Mouse (Mus musculus): ENCODE measurements around the gene Vars. TPM values are rescaled to one million over a fixed set of nuclear protein-coding genes. Genes with fewer than 3 reads are reported as not detected.

The Vars gene
- polyA plus RNA-seq, 1 experiment from 2014 or later: 114 TPM

DNA sequence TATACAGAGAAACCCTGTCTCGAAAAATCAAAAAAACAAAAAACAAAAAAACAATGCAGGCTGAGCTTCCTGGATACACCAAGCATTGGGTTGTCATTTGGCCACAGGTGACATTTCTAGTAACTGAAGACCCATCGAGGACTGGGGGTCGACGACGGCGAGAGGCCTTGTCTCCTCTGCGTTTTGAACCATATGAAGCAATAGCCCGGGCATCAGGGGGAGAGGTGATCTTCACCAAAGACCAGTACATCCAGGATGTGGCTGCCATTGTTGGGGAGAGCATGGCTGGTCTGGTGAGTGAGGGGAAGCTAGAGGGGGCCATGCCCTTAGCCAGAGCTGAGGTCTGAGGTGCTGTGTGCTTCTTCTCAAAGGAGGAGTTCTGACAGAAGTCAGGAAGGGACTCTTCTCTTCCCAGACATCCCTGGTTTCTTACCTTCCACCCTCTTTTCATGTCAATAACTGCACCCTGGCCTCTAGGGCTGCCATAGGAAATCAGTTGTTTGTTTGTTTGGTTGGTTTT lies 21.8 kb downstream of the Vars start:
- no peak for DNase-seq (ENCODE audit: low spot score)
- no peak for ATAC-seq (ENCODE audit: insufficient read depth, low FRiP score, low TSS enrichment)
- Histone ChIP-seq H3K4me2 (ENCODE audit: low read depth) (no peak overlapping the region), H3K9me3 (ENCODE audit: control insufficient read depth, low read length) (no peaks in the 10 kb centered on the region), H3K4me1 (ENCODE audit: control insufficient read depth, insufficient read depth, low read length) (no peaks in the 10 kb centered on the region), H3K27ac (ENCODE audit: low read depth, low read length) (no peak overlapping the region), H3K36me3 (ENCODE audit: control insufficient read depth, insufficient read depth, low read length) (no peaks in the 10 kb centered on the region), H3K4me3 (ENCODE audit: low read depth, low read length) (no peak overlapping the region), H3K27me3 (ENCODE audit: control insufficient read depth, insufficient read depth, low read length) (no peaks in the 10 kb centered on the region), H3K9ac (ENCODE audit: low read length) (no peak overlapping the region)
- WGBS: 94% methylated on average over 8 of the region's 8 CpGs

DNA sequence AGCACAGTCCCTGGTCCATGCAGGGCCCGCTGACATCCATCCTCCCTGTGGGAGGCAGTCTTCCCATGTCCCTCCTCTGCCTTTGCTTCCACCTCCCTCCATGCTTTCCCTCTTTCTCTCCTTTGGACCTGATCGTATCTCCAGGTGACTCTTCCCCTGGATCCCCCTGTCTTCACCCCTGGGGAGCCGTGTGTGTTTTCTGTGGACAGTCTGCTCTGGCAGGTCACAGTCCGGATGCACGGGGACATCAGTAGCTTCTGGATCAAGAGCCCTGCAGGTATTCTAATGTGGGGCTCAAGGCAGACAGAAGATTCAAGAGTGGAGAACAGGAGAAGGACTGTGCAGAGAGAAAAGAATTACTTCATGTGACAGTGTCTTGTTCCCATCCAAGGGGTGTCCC lies 22.4 kb downstream of the Vars start:
- 84% methylated on average over 5 of the region's 5 CpGs for WGBS
- no peak for ATAC-seq (ENCODE audit: insufficient read depth, low FRiP score, low TSS enrichment)
- 0 out of 2 replicates have a peak, but pooled peaks cover 2% of the 10 kb centered on the region for H3K4me1 ChIP-seq (ENCODE audit: control insufficient read depth, insufficient read depth, low read length)
- H3K27me3 ChIP-seq (ENCODE audit: control insufficient read depth, insufficient read depth, low read length): no peaks in the 10 kb centered on the region
- H3K27ac ChIP-seq (ENCODE audit: low read depth, low read length): no peak overlapping the region
- H3K4me2 ChIP-seq (ENCODE audit: low read depth): no peak overlapping the region
- no peak overlapping the region for H3K4me3 ChIP-seq (ENCODE audit: low read depth, low read length)
- no peaks in the 10 kb centered on the region for H3K9me3 ChIP-seq (ENCODE audit: control insufficient read depth, low read length)
- H3K36me3 ChIP-seq (ENCODE audit: control insufficient read depth, insufficient read depth, low read length): no peaks in the 10 kb centered on the region
- no peak for DNase-seq (ENCODE audit: low spot score)
- H3K9ac ChIP-seq (ENCODE audit: low read length): no peak overlapping the region

DNA sequence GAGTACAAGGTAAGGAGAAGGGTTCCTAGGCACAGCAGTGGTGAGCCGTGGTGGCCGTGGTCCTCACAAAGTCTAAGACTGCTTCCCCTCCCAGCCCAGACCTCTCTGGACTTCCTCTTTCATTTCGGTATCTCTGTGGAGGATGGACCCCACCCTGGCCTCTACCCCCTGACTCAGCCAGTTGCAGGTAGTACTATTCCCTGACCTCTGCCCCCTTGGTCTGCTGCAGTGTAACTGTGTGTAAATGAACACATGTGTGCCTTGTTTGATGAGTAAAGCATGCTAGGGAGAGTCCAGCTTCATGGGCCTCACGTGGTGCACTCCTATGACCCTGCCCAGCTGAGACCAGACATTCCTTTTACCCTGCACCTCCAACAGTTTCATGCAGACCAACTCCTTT lies 23.0 kb downstream of the Vars start:
- Histone ChIP-seq H3K27ac (ENCODE audit: low read depth, low read length) (no peak overlapping the region), H3K4me3 (ENCODE audit: low read depth, low read length) (no peak overlapping the region)
- 88% methylated on average over 4 of the region's 4 CpGs for WGBS

DNA sequence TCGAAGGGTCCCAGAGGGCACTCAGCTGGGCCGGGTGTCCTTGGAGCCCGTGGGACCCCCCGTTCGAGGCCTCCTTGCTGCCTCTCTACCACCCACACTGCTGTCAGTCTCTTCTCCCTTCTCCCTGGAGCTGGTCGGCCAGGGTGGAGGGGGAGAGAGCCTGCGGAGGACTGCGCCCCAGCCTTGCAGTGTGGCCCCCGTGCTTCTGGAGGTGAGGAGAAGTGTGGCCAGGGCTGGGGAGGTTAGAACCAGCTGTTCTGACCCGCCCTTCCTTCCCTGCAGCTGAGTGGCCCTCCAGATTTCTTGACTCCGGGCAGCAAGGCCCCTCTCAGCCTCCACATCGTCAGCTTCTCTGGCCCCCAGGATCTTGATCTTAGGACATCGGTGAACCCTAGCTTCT lies 23.5 kb downstream of the Vars start:
- Histone ChIP-seq H3K4me1 (ENCODE audit: control insufficient read depth, insufficient read depth, low read length) (0 out of 2 replicates have a peak, but pooled peaks cover 2% of the 10 kb centered on the region), H3K27me3 (ENCODE audit: control insufficient read depth, insufficient read depth, low read length) (no peaks in the 10 kb centered on the region), H3K4me3 (ENCODE audit: low read depth, low read length) (no peak overlapping the region), H3K27ac (ENCODE audit: low read depth, low read length) (no peak overlapping the region), H3K36me3 (ENCODE audit: control insufficient read depth, insufficient read depth, low read length) (no peaks in the 10 kb centered on the region), H3K4me2 (ENCODE audit: low read depth) (no peak overlapping the region), H3K9ac (ENCODE audit: low read length) (no peak overlapping the region), H3K9me3 (ENCODE audit: control insufficient read depth, low read length) (no peaks in the 10 kb centered on the region)
- WGBS: 84% methylated on average over 13 of the region's 13 CpGs
- no peak for ATAC-seq (ENCODE audit: insufficient read depth, low FRiP score, low TSS enrichment)
- DNase-seq (ENCODE audit: low spot score): no peak

More for the DNA sequence above, 23.0 kb downstream of the Vars start:
- ATAC-seq (ENCODE audit: insufficient read depth, low FRiP score, low TSS enrichment): no peak
- Histone ChIP-seq H3K9ac (ENCODE audit: low read length) (no peak overlapping the region; the same call in 1 of the 2 replicates), H3K9me3 (ENCODE audit: control insufficient read depth, low read length) (no peaks in the 10 kb centered on the region), H3K4me1 (ENCODE audit: control insufficient read depth, insufficient read depth, low read length) (0 out of 2 replicates have a peak, but pooled peaks cover 2% of the 10 kb centered on the region), H3K4me2 (ENCODE audit: low read depth) (no peak overlapping the region), H3K27me3 (ENCODE audit: control insufficient read depth, insufficient read depth, low read length) (no peaks in the 10 kb centered on the region), H3K36me3 (ENCODE audit: control insufficient read depth, insufficient read depth, low read length) (no peaks in the 10 kb centered on the region)
- no peak for DNase-seq (ENCODE audit: low spot score)

DNA sequence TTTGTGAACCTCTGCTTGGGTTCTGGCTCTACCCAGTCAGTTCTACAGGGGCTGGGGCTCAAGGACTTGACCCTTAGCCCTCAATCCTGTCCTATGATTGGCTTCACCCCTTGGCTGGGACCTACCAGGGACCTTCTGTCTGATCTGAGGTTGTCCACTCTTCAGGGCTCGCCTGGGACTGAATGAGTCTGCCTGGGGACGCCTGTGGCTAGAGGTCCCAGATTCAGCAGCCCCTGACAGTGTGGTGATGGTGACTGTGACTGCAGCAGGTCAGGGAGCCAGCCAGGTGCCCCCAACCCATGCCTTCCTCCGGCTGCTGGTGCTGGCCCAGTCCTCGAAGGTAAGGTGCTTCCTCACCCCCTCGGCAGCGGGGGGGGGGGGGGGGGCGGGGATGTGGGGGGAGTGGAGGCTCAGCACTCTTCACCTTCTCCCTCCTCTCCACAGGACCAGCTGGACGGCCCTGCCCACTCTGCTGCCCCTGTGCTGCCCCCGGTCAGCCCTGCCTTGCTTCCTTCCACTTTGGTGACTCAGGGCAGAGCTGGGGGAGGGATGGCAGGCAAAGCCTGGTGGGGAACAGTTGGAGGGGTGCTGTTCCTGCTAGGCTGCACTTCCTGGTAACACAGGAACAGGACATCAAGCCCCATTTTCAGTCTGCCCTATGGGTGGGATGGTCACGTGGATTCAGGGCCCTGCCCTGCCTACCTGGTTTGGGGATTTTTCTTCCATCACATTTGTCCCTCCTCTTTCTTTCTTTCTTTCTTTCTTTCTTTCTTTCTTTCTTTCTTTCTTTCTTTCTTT lies 24.1 kb downstream of the Vars start:
- H3K9me3 ChIP-seq (ENCODE audit: control insufficient read depth, low read length): no peaks in the 10 kb centered on the region
- ATAC-seq (ENCODE audit: insufficient read depth, low FRiP score, low TSS enrichment) (no peak), DNase-seq (ENCODE audit: low spot score) (no peak)
- peaks cover 2% of the 10 kb centered on the region; the same call in 1 of the 2 replicates for H3K4me1 ChIP-seq (ENCODE audit: control insufficient read depth, insufficient read depth, low read length)
- no peaks in the 10 kb centered on the region for H3K27me3 ChIP-seq (ENCODE audit: control insufficient read depth, insufficient read depth, low read length)
- no peak overlapping the region for H3K27ac ChIP-seq (ENCODE audit: low read depth, low read length)
- no peak overlapping the region for H3K4me3 ChIP-seq (ENCODE audit: low read depth, low read length)
- no peak overlapping the region for H3K4me2 ChIP-seq (ENCODE audit: low read depth)
- H3K9ac ChIP-seq (ENCODE audit: low read length): no peak overlapping the region
- 66% methylated on average over 6 of the region's 10 CpGs for WGBS
- no peaks in the 10 kb centered on the region for H3K36me3 ChIP-seq (ENCODE audit: control insufficient read depth, insufficient read depth, low read length)

DNA sequence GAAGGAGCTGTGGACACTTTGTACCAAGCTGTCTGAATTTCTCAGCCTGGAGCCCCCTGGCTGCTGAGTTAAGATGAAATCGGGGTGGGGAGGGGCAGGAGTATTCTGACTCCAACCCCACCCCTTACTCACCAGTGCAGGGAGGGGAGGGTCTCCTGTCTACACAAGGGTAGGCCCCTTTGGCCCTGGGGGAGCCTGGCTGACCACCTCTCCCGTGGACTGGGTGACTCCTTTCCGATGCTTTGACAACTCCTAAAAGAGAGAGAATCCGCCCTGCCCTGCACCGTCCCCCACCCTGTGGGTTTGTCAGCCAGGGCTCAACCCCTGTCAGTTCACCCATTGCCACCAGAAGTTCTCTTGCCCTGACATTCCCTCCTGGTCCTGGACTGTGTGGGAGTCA lies 25.4 kb downstream of the Vars start:
- Histone ChIP-seq H3K4me3 (ENCODE audit: low read depth, low read length) (no peak overlapping the region), H3K27me3 (ENCODE audit: control insufficient read depth, insufficient read depth, low read length) (no peaks in the 10 kb centered on the region), H3K4me1 (ENCODE audit: control insufficient read depth, insufficient read depth, low read length) (peaks cover 2% of the 10 kb centered on the region; the same call in 1 of the 2 replicates), H3K36me3 (ENCODE audit: control insufficient read depth, insufficient read depth, low read length) (no peaks in the 10 kb centered on the region), H3K4me2 (ENCODE audit: low read depth) (no peak overlapping the region), H3K9me3 (ENCODE audit: control insufficient read depth, low read length) (no peaks in the 10 kb centered on the region), H3K9ac (ENCODE audit: low read length) (no peak overlapping the region), H3K27ac (ENCODE audit: low read depth, low read length) (no peak overlapping the region)
- 87% methylated on average over 5 of the region's 5 CpGs for whole genome bisulfite sequencing
- ATAC-seq (ENCODE audit: insufficient read depth, low FRiP score, low TSS enrichment) (no peak), DNase-seq (ENCODE audit: low spot score) (no peak)

DNA sequence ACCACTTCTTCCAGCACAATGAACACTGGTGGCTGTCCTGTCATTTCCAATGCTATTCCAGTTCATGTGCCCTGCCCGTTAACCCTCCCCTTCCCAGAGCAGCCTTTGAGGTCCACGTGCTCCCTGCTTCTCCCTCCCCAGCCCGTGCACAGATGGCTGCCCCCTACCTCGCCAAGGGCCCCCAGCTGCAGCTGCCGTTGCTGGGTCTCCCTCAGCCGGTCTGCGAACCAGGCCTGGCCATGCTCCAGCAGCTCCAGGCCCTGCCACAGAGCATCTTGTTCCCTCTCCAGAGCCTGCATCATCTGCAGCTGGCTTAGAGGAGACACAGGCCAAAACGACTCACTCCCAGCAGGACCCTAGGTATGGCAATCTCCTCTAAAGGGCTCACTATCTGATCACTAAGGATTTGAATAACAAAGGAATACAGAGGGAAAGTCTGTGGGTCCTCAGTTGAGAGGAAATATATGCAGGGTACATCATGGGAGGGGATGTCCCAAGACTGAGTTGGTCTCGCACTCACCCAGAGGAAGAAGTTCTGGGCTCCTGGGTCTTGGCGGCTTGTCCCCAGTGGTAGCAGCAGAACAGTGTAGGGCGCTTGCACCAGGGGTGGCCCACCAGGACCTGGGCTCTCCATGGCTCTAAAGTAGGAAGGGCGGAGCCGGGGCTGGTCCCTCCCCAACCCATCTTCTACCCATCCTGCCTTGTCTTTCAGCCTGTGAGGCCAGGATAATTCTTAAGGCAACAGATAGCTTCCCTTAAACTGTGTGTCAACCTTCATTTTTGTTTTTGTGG lies 26.7 kb downstream of the Vars start, which contains the start of gene Sapcd1:
TSS of gene Sapcd1 (minus strand) at position 740 of the 792 bp plus-strand sequence.
- H3K4me1 ChIP-seq (ENCODE audit: control insufficient read depth, insufficient read depth, low read length): peaks cover 2% of the 10 kb centered on the region; the same call in 1 of the 2 replicates
- no peak within 1 kb of the TSS for H3K4me3 ChIP-seq (ENCODE audit: low read depth, low read length)
- DNase-seq (ENCODE audit: low spot score) (peak; percentile 41), ATAC-seq (ENCODE audit: insufficient read depth, low FRiP score, low TSS enrichment) (peak; percentile 56; the same call in 1 of the 2 replicates)
- WGBS: 24% methylated on average over 13 of the region's 13 CpGs
- H3K27ac ChIP-seq (ENCODE audit: low read depth, low read length): peak within 1 kb of the TSS; percentile 53
- H3K4me2 ChIP-seq (ENCODE audit: low read depth): peak within 1 kb of the TSS; percentile 20; the same call in 1 of the 2 replicates
- no peaks in the 10 kb centered on the region for H3K9me3 ChIP-seq (ENCODE audit: control insufficient read depth, low read length)
- H3K36me3 ChIP-seq (ENCODE audit: control insufficient read depth, insufficient read depth, low read length): no peaks in the 10 kb centered on the region
- H3K9ac ChIP-seq (ENCODE audit: low read length): peak within 1 kb of the TSS; percentile 50
- no peaks in the 10 kb centered on the region for H3K27me3 ChIP-seq (ENCODE audit: control insufficient read depth, insufficient read depth, low read length)

DNA sequence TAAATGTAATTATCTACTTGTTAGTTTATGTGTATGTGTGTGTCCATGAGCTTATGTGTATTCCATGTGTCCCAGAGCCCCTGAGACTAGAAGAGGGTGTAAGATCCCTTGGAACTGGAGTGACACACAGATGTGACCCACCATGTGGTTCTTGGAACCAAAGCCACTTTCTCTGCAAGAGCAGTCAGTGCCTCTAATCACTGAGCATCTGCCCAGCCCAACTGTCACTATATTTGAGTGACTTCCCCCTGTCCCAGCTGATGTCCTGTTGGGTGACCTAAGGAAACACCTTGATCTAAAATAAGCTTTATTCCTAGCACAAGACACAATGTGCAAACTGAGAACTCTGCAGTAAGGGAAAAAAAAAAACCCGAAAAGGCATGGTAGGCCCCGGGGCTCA lies 27.5 kb downstream of the Vars start:
- ATAC-seq (ENCODE audit: insufficient read depth, low FRiP score, low TSS enrichment): no peak
- H3K4me3 ChIP-seq (ENCODE audit: low read depth, low read length): no peak overlapping the region
- no peaks in the 10 kb centered on the region for H3K27me3 ChIP-seq (ENCODE audit: control insufficient read depth, insufficient read depth, low read length)
- no peaks in the 10 kb centered on the region for H3K9me3 ChIP-seq (ENCODE audit: control insufficient read depth, low read length)
- H3K36me3 ChIP-seq (ENCODE audit: control insufficient read depth, insufficient read depth, low read length): no peaks in the 10 kb centered on the region
- peaks cover 2% of the 10 kb centered on the region; the same call in 1 of the 2 replicates for H3K4me1 ChIP-seq (ENCODE audit: control insufficient read depth, insufficient read depth, low read length)
- WGBS: 90% methylated on average over 2 of the region's 2 CpGs
- no peak overlapping the region for H3K9ac ChIP-seq (ENCODE audit: low read length)
- H3K27ac ChIP-seq (ENCODE audit: low read depth, low read length): no peak overlapping the region
- DNase-seq (ENCODE audit: low spot score): no peak
- H3K4me2 ChIP-seq (ENCODE audit: low read depth): no peak overlapping the region

Data from neural tube, embryonic 11.5 days (tissue).